Mouse (Mus musculus) ES-Bruce4 (cell line): ENCODE measurements around the gene St3gal3. TPM values are rescaled to one million over a fixed set of nuclear protein-coding genes. Genes with fewer than 3 reads are reported as not detected.

ENCODE experiments used
- H3K27ac ChIP-seq: 2 replicates; pipeline ENCODE4 v1.5.1; 2012; ENCODE audit warnings: low read length, inconsistent platforms; ENCODE audit not compliant: insufficient read depth
- H3K27me3 ChIP-seq: 2 replicates; pipeline ENCODE4 v1.6.1; 2012; ENCODE audit warnings: mild to moderate bottlenecking, low read length, inconsistent platforms; ENCODE audit not compliant: control insufficient read depth, poor library complexity, insufficient read depth, severe bottlenecking
- H3K36me3 ChIP-seq: 2 replicates; pipeline ENCODE4 v1.6.1; 2012; ENCODE audit warnings: inconsistent platforms, mild to moderate bottlenecking, low read length, moderate library complexity; ENCODE audit not compliant: control insufficient read depth, poor library complexity, insufficient read depth, severe bottlenecking
- H3K4me1 ChIP-seq: one replicate; pipeline ENCODE4 v1.8.1; 2011; ENCODE audit warnings: low read length; ENCODE audit not compliant: control insufficient read depth, insufficient read depth
- H3K4me3 ChIP-seq: 2 replicates; pipeline ENCODE4 v1.5.1; 2011; ENCODE audit warnings: low read depth, mild to moderate bottlenecking, low read length
- H3K9ac ChIP-seq: 2 replicates; pipeline ENCODE4 v1.6.1; 2012; ENCODE audit warnings: low read depth, mild to moderate bottlenecking, inconsistent platforms; ENCODE audit not compliant: poor library complexity, severe bottlenecking
- H3K9me3 ChIP-seq: replicated peaks from 2 replicates; pipeline ENCODE4 v1.6.1; 2012; ENCODE audit warnings: mild to moderate bottlenecking, low read length, inconsistent platforms; ENCODE audit not compliant: control insufficient read depth, poor library complexity, insufficient read depth, severe bottlenecking
- CTCF ChIP-seq: IDR thresholded peaks from one replicate; pipeline ENCODE4 v1.8.1; 2011; ENCODE audit warnings: low read depth, low read length
- EP300 ChIP-seq: IDR thresholded peaks from 2 replicates; pipeline ENCODE4 v1.6.1; 2011; ENCODE audit warnings: low read depth, low read length; ENCODE audit not compliant: insufficient read depth
- POLR2A ChIP-seq: IDR thresholded peaks from one replicate; pipeline ENCODE4 v1.8.1; 2011; ENCODE audit warnings: low read length; ENCODE audit not compliant: insufficient read depth
- polyA plus RNA-seq: library from polyadenylated mRNA; stranded (reverse); fragments of >200 nt; gene quantifications from 2 replicates; pipeline ENCODE4 v1.2.4, GENCODE M21; 2011; ENCODE audit warnings: low read depth; ENCODE audit not compliant: missing spikeins, insufficient read depth, insufficient read length

St3gal3 gene
- polyA plus RNA-seq, 1 experiment, result 13.9 TPM

- Histone ChIP-seq H3K4me1 (no peaks in the 10 kb centered on the region), H3K36me3 (no peaks in the 10 kb centered on the region), H3K27ac (no peak overlapping the region), H3K4me3 (no peak overlapping the region), H3K27me3 (no peaks in the 10 kb centered on the region), H3K9ac (no peak overlapping the region), H3K9me3 (no peaks in the 10 kb centered on the region)
- TF ChIP-seq POLR2A, result no peak
Observed at GRCm38 (mm10) chr4:118115132-118115531, 19.6 kb downstream of the St3gal3 start.

GRCm38 (mm10) chr4:118112601-118113000 is 22.1 kb downstream of the St3gal3 start:
- H3K27ac ChIP-seq, result no peak overlapping the region
- H3K4me3 ChIP-seq, result no peak overlapping the region
- no peaks in the 10 kb centered on the region for H3K27me3 ChIP-seq
- no peaks in the 10 kb centered on the region for H3K36me3 ChIP-seq
- no peak overlapping the region for H3K9ac ChIP-seq
- H3K9me3 ChIP-seq, result no peaks in the 10 kb centered on the region
- TF ChIP-seq CTCF, result no peak
- no peak for TF ChIP-seq POLR2A
- TF ChIP-seq EP300, result no peak
- H3K4me1 ChIP-seq, result no peaks in the 10 kb centered on the region

- Histone ChIP-seq H3K36me3 (no peaks in the 10 kb centered on the region), H3K4me1 (no peaks in the 10 kb centered on the region), H3K27ac (no peak overlapping the region), H3K9me3 (no peaks in the 10 kb centered on the region), H3K27me3 (no peaks in the 10 kb centered on the region), H3K4me3 (no peak overlapping the region), H3K9ac (no peak overlapping the region)
- TF ChIP-seq EP300 (no peak), POLR2A (no peak), CTCF (no peak)
Observed at GRCm38 (mm10) chr4:118109649-118110048, 25.1 kb downstream of the St3gal3 start.

DNA sequence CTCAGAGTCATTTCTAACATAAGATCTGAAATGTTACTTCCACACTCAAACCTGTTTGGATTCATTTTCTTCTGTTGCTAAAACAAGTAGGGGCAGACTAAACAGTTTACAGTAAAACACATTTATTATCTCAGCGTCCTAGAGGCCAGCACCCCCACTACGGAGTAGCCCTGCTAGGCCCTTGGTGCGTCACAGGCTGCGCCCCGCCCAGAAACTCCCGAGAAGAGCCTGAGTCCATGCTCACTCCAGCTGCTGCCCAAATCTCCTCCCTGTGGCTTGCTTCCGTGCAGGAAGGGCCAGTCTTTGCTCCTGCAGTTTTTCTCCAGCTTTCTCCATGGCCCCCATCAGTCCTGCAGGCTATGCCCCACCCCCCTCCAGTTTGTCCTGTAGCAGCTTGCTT is 25.9 kb downstream of the St3gal3 start:
- Histone ChIP-seq H3K4me3 (no peak overlapping the region), H3K36me3 (no peaks in the 10 kb centered on the region), H3K4me1 (no peaks in the 10 kb centered on the region), H3K27me3 (no peaks in the 10 kb centered on the region), H3K27ac (no peak overlapping the region), H3K9me3 (no peaks in the 10 kb centered on the region), H3K9ac (no peak overlapping the region)
- no peak for TF ChIP-seq CTCF

GRCm38 (mm10) chr4:118105256-118106053 is 29.3 kb downstream of the St3gal3 start:
- H3K27ac ChIP-seq, result no peak overlapping the region
- H3K27me3 ChIP-seq, result no peaks in the 10 kb centered on the region
- TF ChIP-seq EP300 (no peak), CTCF (no peak), POLR2A (no peak)
- H3K4me3 ChIP-seq, result no peak overlapping the region
- H3K9me3 ChIP-seq, result no peaks in the 10 kb centered on the region
- no peak overlapping the region for H3K9ac ChIP-seq
- H3K4me1 ChIP-seq, result no peaks in the 10 kb centered on the region
- no peaks in the 10 kb centered on the region for H3K36me3 ChIP-seq

DNA sequence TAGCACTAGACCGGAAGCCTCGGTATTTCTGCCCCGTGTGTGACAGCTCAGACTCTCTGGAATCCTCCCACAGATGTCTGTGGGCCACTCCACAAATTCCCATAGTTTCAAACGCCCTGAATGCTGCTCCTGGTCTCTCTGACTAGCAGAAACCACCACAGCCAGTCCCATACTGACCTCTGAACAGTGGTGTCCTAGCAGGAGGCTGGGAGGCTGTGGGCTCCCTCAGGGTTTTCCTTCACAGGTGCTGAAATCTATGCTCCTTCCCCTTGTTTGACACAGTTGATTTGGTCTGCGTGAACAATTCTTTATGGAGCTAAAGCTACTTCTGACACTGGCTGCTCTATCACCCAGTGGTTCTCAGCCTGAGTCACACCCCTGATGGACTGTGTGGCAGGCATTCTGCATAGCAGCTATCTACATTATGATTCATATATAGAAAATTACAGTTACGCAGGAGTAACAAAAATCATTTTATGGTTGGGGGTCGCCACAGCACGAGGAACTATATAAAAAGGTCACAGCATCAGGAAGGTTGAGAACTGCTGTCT is 31.4 kb downstream of the St3gal3 start:
- TF ChIP-seq CTCF (no peak), POLR2A (no peak), EP300 (no peak)

More for the DNA sequence above, 31.4 kb downstream of the St3gal3 start:
- no peaks in the 10 kb centered on the region for H3K4me1 ChIP-seq
- H3K36me3 ChIP-seq, result no peaks in the 10 kb centered on the region
- H3K27me3 ChIP-seq, result no peaks in the 10 kb centered on the region
- no peak overlapping the region for H3K4me3 ChIP-seq
- H3K27ac ChIP-seq, result no peak overlapping the region
- H3K9me3 ChIP-seq, result no peaks in the 10 kb centered on the region
- no peak overlapping the region for H3K9ac ChIP-seq
